Mouse (Mus musculus): ENCODE measurements at regions not wholly inside any gene's neighbourhood (a gene's known extent, or its start where the extent isn't known, plus 50 kb on each side); places are given as distances from the start of the nearest gene placed in this dataset.

DNA sequence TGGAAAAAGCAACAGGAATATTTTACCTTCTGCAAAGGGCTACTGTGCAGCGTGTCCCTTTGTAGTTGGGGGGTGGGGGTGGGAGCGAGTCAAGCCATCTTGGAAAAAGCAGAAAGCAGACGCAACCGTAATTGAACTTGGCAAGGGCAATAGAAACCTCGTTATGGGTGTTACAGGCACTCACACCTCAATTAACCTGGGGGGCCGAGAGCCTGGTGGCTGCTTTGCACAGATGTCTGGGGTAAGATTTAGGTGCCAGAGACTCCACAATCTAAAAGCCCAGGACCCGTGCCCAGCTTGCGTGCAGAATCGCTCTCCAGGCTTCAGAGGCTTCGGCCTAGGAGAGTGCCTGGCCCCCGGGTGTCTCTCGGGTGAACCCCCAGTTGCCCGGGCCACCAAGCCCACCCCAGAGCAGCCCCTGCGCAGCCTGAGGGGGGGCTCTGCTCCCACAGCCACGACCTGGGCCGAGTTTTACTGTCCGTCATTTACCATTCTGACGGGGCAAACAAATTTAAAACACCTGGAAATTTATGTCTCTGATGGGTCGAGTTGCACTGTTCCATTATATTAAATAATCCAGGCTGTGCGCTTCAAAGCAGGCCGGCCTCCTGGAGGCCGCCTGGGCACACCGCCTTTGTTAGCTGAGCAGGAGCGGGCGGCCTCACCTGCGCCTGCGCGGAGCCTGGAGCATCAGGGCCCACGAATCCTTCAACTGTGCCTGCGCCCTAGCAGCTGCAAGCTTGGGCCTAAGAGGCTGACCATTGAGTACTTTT, 212.4 kb downstream of the Srbd1 start:
- no peak for DNase-seq

DNA sequence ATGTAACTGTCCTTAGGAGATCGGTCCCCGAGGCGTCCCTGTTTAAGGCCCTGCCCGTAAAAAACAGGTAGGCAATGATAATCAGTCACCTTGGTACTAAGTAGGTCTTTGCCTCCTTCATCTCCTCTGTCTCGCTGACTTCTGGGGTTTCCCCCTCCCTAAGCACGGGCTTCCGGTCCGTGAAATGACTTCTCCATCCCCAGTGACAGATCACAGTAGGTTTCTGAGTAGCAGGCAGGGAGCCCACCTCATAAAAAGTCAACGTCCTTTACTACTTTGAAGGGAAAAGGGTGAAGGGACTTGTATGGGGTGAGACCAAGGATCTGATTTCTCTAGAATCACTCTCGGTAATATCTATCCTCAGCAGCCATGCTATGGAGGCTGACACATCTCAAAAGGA, 213.0 kb downstream of the Srbd1 start:
- no peak for DNase-seq

DNA sequence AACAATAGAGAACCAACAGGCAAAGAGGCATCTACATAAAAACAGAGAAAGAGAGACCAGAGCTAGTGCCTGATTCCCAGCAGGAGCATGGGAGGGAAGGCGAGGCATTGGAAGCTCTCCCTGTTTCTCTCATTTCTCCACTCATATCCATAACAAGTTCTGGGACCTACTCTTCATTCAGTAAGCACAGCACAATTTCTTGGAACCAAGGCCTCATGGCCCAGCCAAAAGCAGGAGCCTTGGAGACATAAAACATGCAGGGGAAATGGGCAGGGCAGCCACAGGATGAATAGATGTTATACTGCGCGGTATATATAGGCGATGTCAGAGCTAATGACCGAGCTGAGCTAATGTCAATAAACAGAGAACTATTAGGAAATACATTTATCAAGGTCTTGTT, 214.2 kb downstream of the Srbd1 start:
- no peak for DNase-seq

DNA sequence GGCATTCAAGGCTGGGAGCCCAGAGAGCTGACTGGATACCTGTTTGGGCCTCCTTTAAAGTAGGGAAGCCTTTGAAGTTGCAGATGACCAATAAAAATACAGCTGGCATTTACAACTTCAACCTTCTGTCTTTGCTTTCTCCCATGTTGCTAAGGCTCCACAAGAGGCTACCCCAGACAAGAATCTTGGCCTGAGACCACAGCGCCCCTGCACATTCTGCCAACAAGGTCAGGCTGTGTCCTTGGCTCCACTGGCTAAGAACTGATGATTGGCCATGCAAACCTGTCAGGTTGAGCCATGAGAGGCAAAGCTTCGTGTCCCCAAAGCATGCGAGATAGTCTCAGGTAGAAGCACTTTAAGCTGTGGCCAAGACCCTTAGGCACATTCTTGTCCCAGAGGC, 214.6 kb downstream of the Srbd1 start:
- DNase-seq: no peak

DNA sequence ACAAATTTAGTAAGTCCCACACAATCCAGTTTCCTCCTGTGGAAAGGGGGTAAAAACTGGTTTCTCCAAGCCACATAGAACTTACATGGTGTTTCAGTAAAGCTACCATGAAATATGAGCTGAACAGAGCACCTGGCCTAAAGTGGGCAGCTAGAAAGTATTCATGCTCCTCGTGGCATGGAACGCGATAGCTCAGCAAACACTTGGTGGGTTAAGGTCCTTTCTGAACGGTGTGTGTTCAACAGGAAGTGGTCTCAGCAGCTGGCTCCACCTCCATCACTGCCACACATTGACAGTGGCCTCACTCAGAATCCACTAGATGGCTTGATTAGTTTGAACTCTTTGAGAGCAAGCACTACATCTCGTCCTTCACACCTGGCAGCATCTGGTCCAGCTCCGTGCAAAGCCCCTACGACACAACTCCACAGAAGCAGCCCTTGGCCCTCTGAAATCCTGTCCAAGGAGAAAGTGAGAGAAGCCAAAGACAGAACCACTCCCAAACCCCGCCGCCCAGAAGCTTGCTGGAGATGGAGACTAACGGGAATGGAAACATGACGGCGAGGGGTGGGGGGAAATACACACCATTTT, 215.2 kb downstream of the Srbd1 start:
- DNase-seq: no peak

DNA sequence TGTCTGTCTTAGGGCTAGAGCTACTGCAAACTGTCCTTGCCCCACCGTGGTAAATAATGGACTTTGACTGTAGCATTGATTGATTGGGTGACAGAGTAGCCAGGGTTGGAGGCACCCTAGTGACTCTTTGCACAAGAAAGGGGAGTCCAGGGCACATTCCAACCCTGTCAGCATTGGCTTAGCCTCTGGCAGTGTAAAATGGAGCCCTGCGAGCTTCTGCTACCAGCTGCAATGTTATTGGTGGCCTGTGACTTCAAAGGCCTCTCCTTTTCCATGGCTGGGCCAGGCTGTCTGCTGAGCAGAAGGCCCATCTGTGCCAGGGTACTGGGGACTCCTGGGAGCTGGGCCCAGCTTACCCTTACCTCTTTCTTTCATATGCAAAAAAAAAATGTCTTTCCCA, 216.4 kb downstream of the Srbd1 start:
- no peak for DNase-seq

DNA sequence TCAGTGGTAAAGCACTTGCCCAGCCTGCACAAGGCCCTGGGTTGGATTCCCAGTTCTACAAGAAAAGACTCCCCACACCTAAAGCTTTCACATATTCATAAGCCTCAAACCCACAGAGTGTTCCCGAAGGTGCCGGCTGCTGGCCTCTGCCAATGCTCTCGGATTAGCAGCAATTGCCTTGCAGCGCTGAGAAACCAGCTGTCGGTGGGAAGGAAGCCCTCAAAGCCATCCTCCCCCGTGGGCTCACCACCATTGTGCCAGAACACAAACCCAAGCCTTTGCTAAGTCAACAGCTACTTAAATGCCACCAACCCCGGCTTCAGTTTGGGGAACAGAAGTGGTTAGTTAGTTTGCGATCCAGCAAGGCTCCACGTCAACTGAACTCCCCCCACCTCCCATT, 217.7 kb downstream of the Srbd1 start:
- DNase-seq: no peak

DNA sequence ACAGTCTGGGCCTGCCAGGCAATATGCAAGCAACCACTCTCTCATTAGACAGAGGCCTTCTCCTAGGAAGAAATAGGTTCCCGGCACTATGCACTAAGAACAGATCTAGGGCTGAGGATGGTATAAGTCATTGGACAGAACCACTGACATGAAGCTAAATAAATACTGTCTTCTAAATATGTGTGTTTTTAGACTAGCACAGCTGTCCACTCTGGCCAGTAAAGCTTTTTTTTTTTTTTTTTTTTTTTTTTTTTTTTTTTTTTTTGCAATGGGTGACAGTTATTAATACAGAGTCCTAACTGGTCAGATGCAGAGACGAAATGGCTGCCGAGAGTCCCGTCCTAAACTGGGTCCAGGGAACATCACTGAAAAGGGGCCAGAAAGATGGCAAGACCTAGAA, 218.9 kb downstream of the Srbd1 start:
- DNase-seq: no peak

DNA sequence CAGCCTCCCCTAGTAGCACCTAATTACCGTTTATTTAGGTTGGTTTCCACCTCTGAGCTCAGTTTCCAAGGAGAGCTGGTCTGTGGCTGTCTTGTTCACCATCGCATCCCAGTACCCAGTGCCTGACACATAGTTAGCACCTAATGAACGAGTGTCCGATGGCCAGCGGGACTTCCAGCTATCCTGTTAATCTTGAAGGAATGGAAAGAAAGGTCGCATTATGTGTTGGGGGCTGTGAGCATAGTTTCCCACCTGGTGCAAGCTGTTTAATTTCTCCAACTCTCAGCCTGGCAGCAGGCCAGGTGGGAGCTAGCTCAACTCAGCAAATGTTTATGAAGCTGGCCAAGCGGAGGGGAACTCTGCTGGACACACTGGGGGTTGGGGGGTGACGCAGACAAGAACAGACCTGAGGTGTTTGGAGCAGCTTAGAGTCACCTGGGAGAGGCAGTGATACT, 223.7 kb downstream of the Srbd1 start:
- DNase-seq: no peak

DNA sequence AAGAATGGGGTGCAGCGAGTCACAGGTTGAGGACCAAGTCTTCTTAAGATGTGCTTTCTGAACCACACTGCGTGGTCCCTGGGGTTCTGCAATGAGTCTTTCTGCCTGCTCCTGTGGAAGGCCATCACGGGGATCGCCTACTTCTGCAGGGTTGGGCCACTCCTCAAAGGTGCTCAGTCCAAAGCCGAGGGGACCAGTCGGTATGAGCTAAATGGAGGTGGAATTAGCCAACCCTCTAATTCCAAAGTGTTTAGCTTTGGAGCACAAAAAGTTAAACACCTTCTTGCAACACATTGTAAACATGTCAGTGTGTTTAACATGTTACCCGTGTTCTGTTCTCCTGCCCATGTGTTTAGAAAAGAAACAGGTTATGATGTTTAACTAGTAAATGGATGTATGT, 225.1 kb downstream of the Srbd1 start:
- DNase-seq: no peak

DNA sequence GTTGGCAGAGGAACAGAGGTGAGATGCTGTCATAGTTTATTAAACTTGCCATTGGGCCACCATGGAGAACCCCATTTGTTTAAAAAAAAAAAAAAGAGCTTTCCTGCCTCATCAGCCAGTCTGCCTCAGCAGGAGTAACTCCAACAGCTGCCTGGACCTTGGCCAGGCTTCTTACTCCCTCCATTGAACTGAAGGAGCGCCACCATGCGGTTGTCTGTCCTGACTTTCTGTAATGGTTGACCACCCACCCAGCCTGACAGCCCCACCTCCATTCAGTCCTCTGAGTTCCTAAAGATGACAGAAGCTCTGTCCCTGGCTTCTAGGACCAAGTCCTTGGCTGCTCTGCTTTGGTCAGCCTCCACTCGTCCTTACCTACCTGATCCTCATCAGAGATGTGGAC, 227.8 kb upstream of the Six2 start:
- DNase-seq: no peak

DNA sequence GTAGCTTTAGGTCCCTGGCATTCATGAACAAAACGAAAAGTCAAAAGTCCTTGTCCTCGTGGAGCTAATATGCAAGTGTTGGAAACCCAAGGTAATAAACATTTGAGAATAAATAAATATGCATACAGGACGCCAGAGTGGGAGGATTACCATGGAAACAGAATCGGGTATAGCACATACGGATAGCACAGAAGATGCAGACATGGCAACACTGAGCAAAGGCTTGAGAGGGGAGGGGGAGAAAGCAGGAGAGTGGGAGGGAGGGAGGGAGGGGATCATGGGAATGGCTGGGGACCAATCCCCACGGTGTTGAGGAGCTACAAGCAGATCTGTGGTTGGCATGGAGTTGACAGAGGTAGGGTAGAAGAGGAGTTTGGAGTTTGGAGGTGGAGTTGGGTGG, 226.0 kb upstream of the Six2 start:
- DNase-seq: no peak

DNA sequence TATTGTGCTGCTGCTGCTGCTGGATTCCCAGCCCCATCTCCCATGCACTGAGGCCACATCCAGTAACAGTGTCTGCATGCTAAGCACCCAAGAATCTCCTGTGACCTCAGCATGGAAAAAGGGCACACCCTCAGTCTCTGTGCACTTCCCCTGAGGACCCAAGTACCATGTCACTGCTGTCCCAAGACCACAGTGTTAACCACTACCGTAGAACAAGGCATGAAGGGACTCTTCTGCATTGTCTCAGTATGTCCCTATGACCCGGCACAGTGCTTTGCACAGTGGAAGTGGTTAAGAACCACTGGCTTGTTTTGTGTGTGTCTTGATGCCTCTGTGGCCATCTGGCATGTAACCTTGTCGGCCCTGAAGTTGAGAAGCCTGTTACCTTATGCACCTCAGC, 220.6 kb upstream of the Six2 start:
- no peak for DNase-seq

DNA sequence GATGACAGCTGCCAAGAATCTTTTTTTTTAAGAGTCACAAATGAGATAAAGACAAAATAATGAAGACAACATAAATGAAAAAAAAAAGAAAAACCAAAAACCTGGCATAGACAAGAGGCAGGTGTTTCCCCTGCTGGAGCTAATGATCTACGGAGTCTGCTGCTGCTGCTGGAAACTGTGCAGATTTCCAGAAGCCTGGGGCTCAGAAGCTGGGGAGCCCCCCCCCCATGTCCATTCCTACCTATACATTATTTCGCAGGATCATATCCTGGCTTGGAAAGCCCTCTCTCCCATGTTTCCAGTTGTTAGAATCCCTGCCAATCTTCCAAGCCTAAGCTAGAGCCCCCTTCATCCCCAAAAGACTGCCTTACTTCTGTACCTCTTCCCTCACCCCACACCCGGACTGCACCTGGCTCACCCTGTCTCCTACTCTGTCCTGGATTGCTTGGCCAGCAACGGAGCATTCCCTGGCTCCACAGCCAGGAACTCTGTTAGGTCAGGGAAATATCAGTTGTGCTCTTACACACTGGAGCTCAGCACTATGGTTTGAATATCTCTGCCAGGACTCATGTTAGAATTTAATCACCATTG, 218.6 kb upstream of the Six2 start:
- DNase-seq: no peak

DNA sequence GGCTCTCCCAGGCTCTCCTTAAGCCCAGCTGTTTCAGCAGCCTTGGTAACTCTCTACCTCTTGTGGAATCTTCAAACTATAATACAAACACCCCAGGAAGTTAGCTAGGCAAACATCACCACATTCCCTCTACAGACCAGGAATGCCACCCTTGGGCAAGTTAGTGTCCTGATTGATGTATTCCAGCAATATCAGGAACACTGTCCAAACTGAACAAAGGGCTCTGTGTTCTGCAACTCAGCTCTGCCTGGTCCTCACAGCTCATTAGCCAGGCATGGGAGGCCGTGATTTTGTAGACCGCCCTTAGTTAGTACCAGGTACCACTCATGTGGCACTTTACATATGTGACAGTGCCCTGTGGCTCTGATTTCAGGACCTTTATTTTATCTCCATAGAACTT, 214.5 kb upstream of the Six2 start:
- no peak for DNase-seq

DNA sequence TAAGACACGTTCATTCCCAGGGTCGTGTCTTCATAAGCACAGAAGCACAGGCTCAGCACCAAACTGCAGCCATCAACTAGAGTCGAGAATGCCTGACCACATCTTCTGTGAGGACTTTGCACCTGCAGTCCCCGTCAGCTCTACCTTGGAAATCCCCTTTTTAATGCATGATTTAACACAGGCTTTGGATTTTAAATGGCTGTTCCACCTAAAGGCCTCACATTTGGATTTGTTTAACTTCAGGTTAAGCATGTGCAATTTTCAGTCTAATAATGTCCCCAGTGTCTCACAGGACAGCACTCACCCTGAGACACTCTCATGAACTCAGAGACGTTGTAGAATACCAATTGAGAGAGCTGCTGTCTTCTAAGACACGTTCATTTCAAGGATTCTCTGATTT, 211.0 kb upstream of the Six2 start:
- no peak for DNase-seq

DNA sequence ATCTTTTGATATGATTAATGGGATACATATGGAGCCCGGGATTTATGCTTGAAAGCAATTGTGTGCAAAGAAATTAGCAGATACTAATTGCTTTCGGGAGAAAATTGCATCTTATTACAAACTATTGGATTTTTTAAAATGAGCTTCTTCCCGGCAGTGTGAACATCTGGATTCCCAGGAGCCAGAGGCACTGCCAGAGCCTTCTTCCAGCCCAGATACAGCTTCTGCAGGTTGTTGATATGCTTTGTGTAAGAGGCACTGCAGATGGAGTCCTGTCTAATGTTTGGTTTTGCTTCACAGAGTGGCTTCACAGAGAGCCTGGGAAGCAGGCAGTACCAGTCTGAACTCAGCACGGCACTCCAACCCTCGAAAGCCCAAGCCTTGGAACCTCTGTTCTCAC, 207.9 kb upstream of the Six2 start:
- no peak for DNase-seq

DNA sequence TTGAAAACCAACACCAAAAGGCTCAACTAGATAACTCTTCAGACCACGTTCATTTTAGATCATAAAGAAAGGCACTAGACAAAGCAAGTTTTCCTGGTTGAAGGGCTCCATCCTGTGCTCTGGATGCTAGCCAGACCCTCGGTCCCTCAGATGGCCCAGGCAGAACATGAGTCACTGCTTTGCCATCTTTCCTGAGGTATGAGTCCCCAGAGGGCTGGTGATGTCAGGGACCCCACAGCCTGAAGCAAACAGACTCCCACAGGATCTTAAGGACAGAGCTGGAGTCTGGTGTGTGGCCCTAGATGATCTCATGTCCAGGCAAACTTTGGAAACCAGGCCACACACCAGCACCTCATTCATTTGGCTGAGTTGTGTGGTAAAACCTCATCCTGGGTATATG, 203.2 kb upstream of the Six2 start:
- no peak for DNase-seq

DNA sequence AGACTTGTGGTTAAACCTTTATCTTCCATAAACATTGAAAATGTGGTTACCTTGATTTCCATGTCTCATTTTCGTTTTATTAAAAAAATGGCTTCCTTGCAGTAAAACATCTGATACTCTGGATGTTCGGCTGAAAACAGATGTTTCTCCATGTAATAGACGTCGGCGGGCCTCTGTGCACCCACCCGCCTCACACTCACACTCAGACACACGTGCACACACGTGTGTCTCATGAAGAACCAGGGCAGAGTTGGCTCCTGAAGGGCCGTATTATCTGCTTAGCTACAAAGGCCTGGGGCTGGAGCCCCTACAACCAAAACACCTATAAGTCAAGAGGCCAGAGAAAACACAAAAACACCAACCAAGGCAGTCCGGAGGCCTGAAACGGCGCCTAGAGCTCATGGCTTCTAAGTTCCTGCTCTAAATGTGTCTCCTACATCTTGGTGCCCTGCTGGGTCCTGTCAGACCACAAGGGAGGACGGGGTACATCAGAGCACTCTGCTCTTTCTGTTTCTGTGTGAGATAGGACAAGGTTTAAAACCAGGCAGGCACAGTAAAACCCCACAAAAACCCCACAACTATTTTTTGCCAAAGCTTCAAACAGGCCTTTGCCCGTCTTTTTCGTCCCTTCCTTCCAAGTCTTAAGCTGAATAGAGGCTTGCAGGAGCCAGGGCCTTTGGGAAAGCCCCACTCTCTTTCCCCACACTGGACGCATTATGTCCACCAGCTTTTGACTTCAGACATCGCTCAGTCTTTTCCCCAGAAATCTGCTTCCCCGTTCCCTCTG, 201.9 kb upstream of the Six2 start:
- no peak for DNase-seq

DNA sequence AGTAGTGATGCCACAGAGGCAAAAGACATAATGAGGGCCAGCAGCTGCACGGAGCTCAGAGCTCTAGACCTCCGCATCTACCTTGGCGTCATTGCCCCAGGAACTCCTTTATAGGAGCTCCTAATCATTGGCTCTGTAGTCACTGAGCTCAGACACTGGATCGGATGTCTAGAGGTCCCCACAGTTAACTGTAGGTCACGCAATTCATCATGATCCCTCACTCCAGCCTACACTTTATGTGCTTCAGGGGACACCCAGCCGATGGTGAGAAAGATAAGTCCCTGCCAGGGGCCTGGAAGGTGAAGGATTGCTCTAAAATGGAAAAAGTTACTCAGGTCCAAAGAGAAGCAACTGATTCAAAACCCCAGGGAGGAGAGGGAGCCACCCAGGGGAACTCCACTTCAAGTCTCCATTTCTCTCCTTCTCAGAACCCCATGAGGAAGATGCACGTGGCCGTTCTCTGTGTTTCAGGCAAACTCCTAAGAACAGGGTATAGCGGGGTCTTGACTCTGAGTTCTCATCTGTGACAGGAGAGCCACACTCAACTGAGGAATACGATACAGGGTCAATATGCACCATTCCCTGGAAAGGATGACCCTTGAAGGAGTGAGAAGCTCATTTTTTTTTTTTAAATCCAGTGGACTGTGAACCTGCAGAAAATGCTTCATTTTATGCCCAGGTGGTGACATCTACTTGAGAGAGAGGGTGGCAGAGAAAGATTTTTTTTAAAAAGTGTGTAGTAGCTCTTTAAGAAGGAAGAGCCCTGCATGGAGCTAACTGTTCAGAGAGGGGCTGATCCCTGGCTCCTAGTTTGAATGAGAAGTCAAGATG, 200.7 kb upstream of the Six2 start:
- DNase-seq: no peak

DNA sequence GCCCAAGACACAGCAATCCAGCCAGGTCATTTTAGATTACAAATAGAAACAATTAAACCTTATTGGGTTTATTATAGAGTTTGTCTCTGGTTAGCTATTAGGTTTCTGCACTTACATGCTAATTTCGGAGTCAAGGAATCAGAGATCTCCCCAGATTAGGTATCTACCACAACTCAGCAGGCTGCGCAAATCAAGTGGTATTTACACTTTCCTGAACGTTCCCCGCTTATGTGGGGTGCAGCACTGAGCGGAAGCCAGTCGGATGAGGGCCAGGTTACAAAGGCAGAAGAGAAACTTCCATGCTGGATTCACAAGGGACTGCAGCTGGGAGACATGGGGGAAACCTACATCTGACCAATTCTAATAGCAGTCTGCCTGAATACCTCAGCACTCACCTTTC, 198.6 kb upstream of the Six2 start:
- DNase-seq: no peak

DNA sequence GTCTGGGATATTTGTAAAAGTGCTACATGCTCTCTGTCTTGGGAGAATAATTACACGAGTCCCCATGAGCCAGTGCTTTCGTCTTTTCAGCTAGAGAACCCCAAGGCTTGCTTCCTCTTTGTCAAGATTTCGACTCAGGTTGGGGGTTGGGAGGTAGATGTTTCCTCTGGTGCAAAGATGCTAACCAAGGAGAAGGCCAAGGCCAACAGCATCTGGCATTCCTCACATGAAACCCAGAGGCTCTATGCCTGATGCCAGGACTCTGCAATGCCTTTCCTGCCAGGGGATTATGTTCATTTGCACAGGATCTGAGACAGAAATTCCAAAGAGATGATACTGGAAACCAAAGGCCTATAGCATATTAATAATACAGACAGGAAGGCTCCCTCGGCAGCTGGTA, 198.2 kb upstream of the Six2 start:
- no peak for DNase-seq

DNA sequence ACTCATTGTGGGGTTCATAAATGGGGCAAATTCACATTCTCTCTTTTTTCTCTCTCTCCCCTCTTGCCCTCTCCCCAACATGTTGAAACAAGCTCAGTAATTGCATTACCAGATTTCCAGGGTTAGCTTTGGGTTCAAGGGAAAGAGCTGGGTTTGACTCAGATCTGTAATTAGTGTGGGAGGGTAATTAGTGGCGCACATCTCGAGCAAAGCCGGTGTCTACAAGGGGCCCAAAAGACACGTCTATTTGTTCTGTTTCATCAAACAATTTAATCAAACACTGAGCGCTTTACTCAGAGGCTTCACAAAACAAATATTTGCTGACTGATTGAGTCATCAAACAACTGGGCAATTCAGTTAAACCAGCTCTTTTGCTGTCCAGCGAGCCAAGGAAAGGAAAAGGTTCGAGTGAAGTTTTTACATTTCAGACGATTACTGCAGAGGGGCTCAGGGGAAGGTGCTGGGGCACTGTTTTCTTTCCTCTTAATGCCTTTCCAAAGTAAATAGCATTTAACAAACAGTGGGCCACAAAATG, 193.6 kb upstream of the Six2 start:
- no peak for DNase-seq
